Mouse (Mus musculus): ENCODE data around the gene Thbs2. TPM values are rescaled to one million over a fixed set of nuclear protein-coding genes. Genes with fewer than 3 reads are reported as not detected.

The Thbs2 gene
- polyA plus RNA-seq (2014; fragmentation: Nextera tagmentation; extraction: Ambion mirVana), result 32.6 and 37.5 TPM in 2 replicates

- peak within 1 kb of the TSS; percentile 44 for H3K4me2 ChIP-seq (replicated peaks; ENCODE audit: low read depth, low read length)
- 0 out of 2 replicates have a peak within 1 kb of the TSS, but pooled peaks have one; percentile 12 for H3K27ac ChIP-seq (ENCODE audit: low read length)
Measured at GRCm38 (mm10) chr17:14693994-14694374, at the start of gene Thbs2. Gene Thbs2 (minus strand): TSS chr17:14694235.

GRCm38 (mm10) chr17:14735493-14736004, 41.5 kb upstream of the Thbs2 start:
- Histone ChIP-seq H3K36me3 (ENCODE audit: control insufficient read depth, insufficient read depth, low read length) (no peaks in the 10 kb centered on the region), H3K27ac (ENCODE audit: low read length) (no peak overlapping the region; the same call in 1 of the 2 replicates), H3K9ac (replicated peaks; ENCODE audit: low read depth, low read length) (no peak overlapping the region), H3K9me3 (ENCODE audit: control insufficient read depth, low read depth, low read length) (no peaks in the 10 kb centered on the region), H3K4me2 (replicated peaks; ENCODE audit: low read depth, low read length) (no peak overlapping the region), H3K4me3 (ENCODE audit: low read depth, low read length) (no peak overlapping the region), H3K4me1 (ENCODE audit: control insufficient read depth, insufficient read depth, low read length) (no peaks in the 10 kb centered on the region), H3K27me3 (ENCODE audit: control insufficient read depth, insufficient read depth, low read length) (no peaks in the 10 kb centered on the region)
- 66% methylated on average over 6 of the region's 6 CpGs for WGBS
- no peak for ATAC-seq (ENCODE audit: insufficient number of reproducible peaks, insufficient read depth, low FRiP score, low read depth)

More at GRCm38 (mm10) chr17:14693994-14694374, at the start of gene Thbs2:
- H3K9ac ChIP-seq (replicated peaks; ENCODE audit: low read depth, low read length), result peak within 1 kb of the TSS; percentile 22; the same call in 1 of the 2 replicates
- no peaks in the 10 kb centered on the region for H3K27me3 ChIP-seq (ENCODE audit: control insufficient read depth, insufficient read depth, low read length)
- no peaks in the 10 kb centered on the region for H3K9me3 ChIP-seq (ENCODE audit: control insufficient read depth, low read depth, low read length)
- ATAC-seq (ENCODE audit: insufficient number of reproducible peaks, insufficient read depth, low FRiP score, low read depth), result peak; percentile 85
- WGBS, result 3% methylated on average over 14 of the region's 14 CpGs
- H3K4me1 ChIP-seq (ENCODE audit: control insufficient read depth, insufficient read depth, low read length), result peaks cover 21% of the 10 kb centered on the region; the same call in 1 of the 2 replicates
- H3K36me3 ChIP-seq (ENCODE audit: control insufficient read depth, insufficient read depth, low read length), result 0 out of 2 replicates have a peak, but pooled peaks cover under 1% of the 10 kb centered on the region
- H3K4me3 ChIP-seq (ENCODE audit: low read depth, low read length), result peak within 1 kb of the TSS; percentile 32

GRCm38 (mm10) chr17:14734380-14734779, 40.3 kb upstream of the Thbs2 start:
- Histone ChIP-seq H3K4me1 (ENCODE audit: control insufficient read depth, insufficient read depth, low read length) (no peaks in the 10 kb centered on the region), H3K36me3 (ENCODE audit: control insufficient read depth, insufficient read depth, low read length) (no peaks in the 10 kb centered on the region), H3K4me3 (ENCODE audit: low read depth, low read length) (no peak overlapping the region), H3K27me3 (ENCODE audit: control insufficient read depth, insufficient read depth, low read length) (no peaks in the 10 kb centered on the region), H3K4me2 (replicated peaks; ENCODE audit: low read depth, low read length) (no peak overlapping the region), H3K9me3 (ENCODE audit: control insufficient read depth, low read depth, low read length) (no peaks in the 10 kb centered on the region), H3K9ac (replicated peaks; ENCODE audit: low read depth, low read length) (no peak overlapping the region), H3K27ac (ENCODE audit: low read length) (no peak overlapping the region)
- no peak for ATAC-seq (ENCODE audit: insufficient number of reproducible peaks, insufficient read depth, low FRiP score, low read depth)
- 79% methylated on average over 4 of the region's 4 CpGs for WGBS

- Histone ChIP-seq H3K36me3 (ENCODE audit: control insufficient read depth, insufficient read depth, low read length) (no peaks in the 10 kb centered on the region), H3K4me2 (replicated peaks; ENCODE audit: low read depth, low read length) (no peak overlapping the region), H3K9me3 (ENCODE audit: control insufficient read depth, low read depth, low read length) (no peaks in the 10 kb centered on the region), H3K4me1 (ENCODE audit: control insufficient read depth, insufficient read depth, low read length) (no peaks in the 10 kb centered on the region), H3K9ac (replicated peaks; ENCODE audit: low read depth, low read length) (no peak overlapping the region), H3K27ac (ENCODE audit: low read length) (no peak overlapping the region), H3K27me3 (ENCODE audit: control insufficient read depth, insufficient read depth, low read length) (no peaks in the 10 kb centered on the region), H3K4me3 (ENCODE audit: low read depth, low read length) (no peak overlapping the region)
- no peak for ATAC-seq (ENCODE audit: insufficient number of reproducible peaks, insufficient read depth, low FRiP score, low read depth)
- 66% methylated on average over 10 of the region's 10 CpGs for WGBS
Measured at GRCm38 (mm10) chr17:14733941-14734340, 39.9 kb upstream of the Thbs2 start.

GRCm38 (mm10) chr17:14733027-14733426, 39.0 kb upstream of the Thbs2 start:
- Histone ChIP-seq H3K9me3 (ENCODE audit: control insufficient read depth, low read depth, low read length) (no peaks in the 10 kb centered on the region), H3K4me2 (replicated peaks; ENCODE audit: low read depth, low read length) (no peak overlapping the region), H3K9ac (replicated peaks; ENCODE audit: low read depth, low read length) (no peak overlapping the region), H3K27me3 (ENCODE audit: control insufficient read depth, insufficient read depth, low read length) (no peaks in the 10 kb centered on the region), H3K36me3 (ENCODE audit: control insufficient read depth, insufficient read depth, low read length) (no peaks in the 10 kb centered on the region), H3K4me3 (ENCODE audit: low read depth, low read length) (no peak overlapping the region), H3K27ac (ENCODE audit: low read length) (no peak overlapping the region), H3K4me1 (ENCODE audit: control insufficient read depth, insufficient read depth, low read length) (no peaks in the 10 kb centered on the region)
- WGBS, result 84% methylated on average over 1 of the region's 1 CpGs
- no peak for ATAC-seq (ENCODE audit: insufficient number of reproducible peaks, insufficient read depth, low FRiP score, low read depth)

- WGBS, result 60% methylated on average over 5 of the region's 5 CpGs
- H3K9ac ChIP-seq (replicated peaks; ENCODE audit: low read depth, low read length), result no peak overlapping the region
- H3K36me3 ChIP-seq (ENCODE audit: control insufficient read depth, insufficient read depth, low read length), result no peaks in the 10 kb centered on the region
- H3K4me3 ChIP-seq (ENCODE audit: low read depth, low read length), result no peak overlapping the region
- H3K27me3 ChIP-seq (ENCODE audit: control insufficient read depth, insufficient read depth, low read length), result no peaks in the 10 kb centered on the region
- H3K9me3 ChIP-seq (ENCODE audit: control insufficient read depth, low read depth, low read length), result no peaks in the 10 kb centered on the region
- H3K4me2 ChIP-seq (replicated peaks; ENCODE audit: low read depth, low read length), result no peak overlapping the region
- H3K27ac ChIP-seq (ENCODE audit: low read length), result no peak overlapping the region
- ATAC-seq (ENCODE audit: insufficient number of reproducible peaks, insufficient read depth, low FRiP score, low read depth), result no peak
- no peaks in the 10 kb centered on the region for H3K4me1 ChIP-seq (ENCODE audit: control insufficient read depth, insufficient read depth, low read length)
Measured at GRCm38 (mm10) chr17:14730629-14731028, 36.6 kb upstream of the Thbs2 start.

- Histone ChIP-seq H3K4me1 (ENCODE audit: control insufficient read depth, insufficient read depth, low read length) (no peaks in the 10 kb centered on the region), H3K27ac (ENCODE audit: low read length) (no peak overlapping the region), H3K4me3 (ENCODE audit: low read depth, low read length) (no peak overlapping the region), H3K4me2 (replicated peaks; ENCODE audit: low read depth, low read length) (no peak overlapping the region), H3K9ac (replicated peaks; ENCODE audit: low read depth, low read length) (no peak overlapping the region), H3K9me3 (ENCODE audit: control insufficient read depth, low read depth, low read length) (no peaks in the 10 kb centered on the region), H3K27me3 (ENCODE audit: control insufficient read depth, insufficient read depth, low read length) (no peaks in the 10 kb centered on the region), H3K36me3 (ENCODE audit: control insufficient read depth, insufficient read depth, low read length) (no peaks in the 10 kb centered on the region)
- 27% methylated on average over 3 of the region's 3 CpGs for WGBS
- no peak for ATAC-seq (ENCODE audit: insufficient number of reproducible peaks, insufficient read depth, low FRiP score, low read depth)
Measured at GRCm38 (mm10) chr17:14727481-14727880, 33.4 kb upstream of the Thbs2 start.

- ATAC-seq (ENCODE audit: insufficient number of reproducible peaks, insufficient read depth, low FRiP score, low read depth), result no peak
- Histone ChIP-seq H3K4me3 (ENCODE audit: low read depth, low read length) (no peak overlapping the region), H3K4me2 (replicated peaks; ENCODE audit: low read depth, low read length) (no peak overlapping the region), H3K27me3 (ENCODE audit: control insufficient read depth, insufficient read depth, low read length) (no peaks in the 10 kb centered on the region), H3K9me3 (ENCODE audit: control insufficient read depth, low read depth, low read length) (no peaks in the 10 kb centered on the region), H3K36me3 (ENCODE audit: control insufficient read depth, insufficient read depth, low read length) (no peaks in the 10 kb centered on the region), H3K27ac (ENCODE audit: low read length) (no peak overlapping the region), H3K4me1 (ENCODE audit: control insufficient read depth, insufficient read depth, low read length) (peaks cover 10% of the 10 kb centered on the region; the same call in 1 of the 2 replicates), H3K9ac (replicated peaks; ENCODE audit: low read depth, low read length) (no peak overlapping the region)
- WGBS, result 18% methylated on average over 2 of the region's 2 CpGs
Measured at GRCm38 (mm10) chr17:14724786-14725185, 30.8 kb upstream of the Thbs2 start.

- 42% methylated on average over 4 of the region's 4 CpGs for WGBS
- H3K4me2 ChIP-seq (replicated peaks; ENCODE audit: low read depth, low read length), result no peak overlapping the region
- no peaks in the 10 kb centered on the region for H3K36me3 ChIP-seq (ENCODE audit: control insufficient read depth, insufficient read depth, low read length)
- no peak for ATAC-seq (ENCODE audit: insufficient number of reproducible peaks, insufficient read depth, low FRiP score, low read depth)
- no peak overlapping the region for H3K4me3 ChIP-seq (ENCODE audit: low read depth, low read length)
- H3K4me1 ChIP-seq (ENCODE audit: control insufficient read depth, insufficient read depth, low read length), result peaks cover 10% of the 10 kb centered on the region; the same call in 1 of the 2 replicates
- no peaks in the 10 kb centered on the region for H3K9me3 ChIP-seq (ENCODE audit: control insufficient read depth, low read depth, low read length)
- no peak overlapping the region for H3K27ac ChIP-seq (ENCODE audit: low read length)
- H3K27me3 ChIP-seq (ENCODE audit: control insufficient read depth, insufficient read depth, low read length), result no peaks in the 10 kb centered on the region
- no peak overlapping the region for H3K9ac ChIP-seq (replicated peaks; ENCODE audit: low read depth, low read length)
Measured at GRCm38 (mm10) chr17:14721325-14721724, 27.3 kb upstream of the Thbs2 start.
